15 mouse cellular contexts compared by ENCODE assay signal in the genomic region with DNA sequence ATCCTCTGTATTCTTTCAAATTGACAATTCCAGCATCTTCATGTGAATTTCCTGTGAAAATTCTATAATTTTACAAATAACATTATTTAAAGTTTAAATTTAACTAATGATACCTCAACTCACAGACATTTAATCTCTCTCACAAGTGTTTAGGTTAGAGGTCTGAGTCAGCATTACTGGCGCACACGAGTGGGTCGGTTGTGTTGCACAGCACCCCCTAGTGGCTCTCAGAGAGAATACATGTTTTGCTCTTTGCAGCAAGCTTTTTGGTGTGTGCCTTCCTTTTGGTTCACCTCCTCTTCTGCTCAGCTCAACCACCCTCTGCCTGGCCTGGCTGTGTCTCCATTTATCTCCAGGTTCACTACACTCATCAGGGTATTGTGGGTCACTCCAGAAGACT.
A peak's percentile ranks its signal among the peaks of the same experiment; 100 is the strongest.
DNase-seq lines count a peak whose midpoint lies in the region; ATAC-seq and TF ChIP-seq lines count a peak whose summit lies in the region.
"Had no signal": no experiment of that assay in that cellular context is flagged by ENCODE, and none has a peak within 500 bp of the region (broad histone marks: within the 10 kb centered on the region; RNA-seq: fewer than 3 reads in every experiment).

No protein-coding gene starts in this region.

- no peak overlapping the region for H3K27ac ChIP-seq in gastrocnemius, adult 2 months
- H3K27ac ChIP-seq in liver, adult 2 months (replicated peaks; ENCODE audit: insufficient read depth, low read depth, low read length): no peak overlapping the region
- H3K27ac ChIP-seq in liver, embryonic 12.5 days: no peak overlapping the region
- no peak overlapping the region for H3K27ac ChIP-seq in CH12.LX (ENCODE audit: insufficient read depth, low read depth)
- H3K27ac ChIP-seq: hindbrain, embryonic 10.5 days; limb, embryonic 10.5 days; midbrain, embryonic 15.5 days had no signal

- DNase-seq in gastrocnemius, adult 2 months: no peak
- no peak for DNase-seq in gastrocnemius, postnatal 10 days
- DNase-seq in liver, adult 2 months (ENCODE audit: extremely low read depth, low read depth, low spot score): peak; percentile 43
- DNase-seq in CH12.LX (ENCODE audit: extremely low read depth) (peak; percentile 36), ZHBTc4 (ENCODE audit: low read depth, low spot score) (peak; percentile 35)
- no peak for DNase-seq in adrenal gland, postnatal 25 days
- DNase-seq in embryo, embryonic 10 days (ENCODE audit: low spot score): no peak
- DNase-seq: cerebellum, adult 18-20 months; layer of hippocampus, adult 9-11 months; lung, postnatal 14 days; thymus, postnatal 25 days had no signal

- no peaks in the 10 kb centered on the region for H3K79me2 ChIP-seq in liver, adult 2 months (ENCODE audit: control insufficient read depth, insufficient read depth, low read length)
- no peaks in the 10 kb centered on the region for H3K79me2 ChIP-seq in CH12.LX (replicated peaks; ENCODE audit: control insufficient read depth, extremely low read depth, insufficient read depth, poor library complexity, severe bottlenecking)

- H3K9me3 ChIP-seq in liver, embryonic 12.5 days (replicated peaks): peaks cover 9% of the 10 kb centered on the region; the same call in 1 of the 2 replicates
- peaks cover 8% of the 10 kb centered on the region for H3K9me3 ChIP-seq in CH12.LX (replicated peaks; ENCODE audit: low read length)
- H3K9me3 ChIP-seq: limb, embryonic 10.5 days; midbrain, embryonic 15.5 days had no signal

- WGBS in liver, adult 2 months: 79% methylated on average over 3 of the region's 3 CpGs
- 66% methylated on average over 3 of the region's 3 CpGs for WGBS in liver, embryonic 12.5 days (ENCODE audit: insufficient replicate concordance)

- TF ChIP-seq EP300 in CH12.LX (IDR thresholded peaks at IDR 0.05; ENCODE audit: low read length): no peak

- in situ Hi-C loops in CH12.LX (cut with MboI; ENCODE audit: low pct_ligation_motif_present, low pct_unique_long_range_greater_than_20kb, low sequenced_read_pairs): no loop called here

- TF ChIP-seq CTCF in gastrocnemius, adult 2 months (IDR thresholded peaks at IDR 0.05): peak; percentile 59
- peak; percentile 68 for TF ChIP-seq CTCF in liver, adult 2 months (IDR thresholded peaks at IDR 0.05; ENCODE audit: low read depth, low read length)
- TF ChIP-seq CTCF in CH12.LX (conservative IDR thresholded peaks at IDR 0.05 in 1 of 2, IDR thresholded peaks at IDR 0.05 in 1 of 2; ENCODE audit: low read depth in 2 of 2, low read length in 2 of 2): peak; percentile 67 to 76

- H3K9ac ChIP-seq in liver, adult 2 months (ENCODE audit: low read depth, low read length): no peak overlapping the region
- no peak overlapping the region for H3K9ac ChIP-seq in liver, embryonic 12.5 days
- no peak overlapping the region for H3K9ac ChIP-seq in CH12.LX (ENCODE audit: insufficient read depth, low read depth)
- H3K9ac ChIP-seq: midbrain, embryonic 15.5 days had no signal

- H3K36me3 ChIP-seq in liver, adult 2 months (ENCODE audit: control insufficient read depth, insufficient read depth, low read length): no peaks in the 10 kb centered on the region
- no peaks in the 10 kb centered on the region for H3K36me3 ChIP-seq in liver, embryonic 12.5 days
- no peaks in the 10 kb centered on the region for H3K36me3 ChIP-seq in CH12.LX (replicated peaks in 1 of 2; ENCODE audit: control insufficient read depth in 1 of 2, insufficient read depth in 1 of 2, low read length in 1 of 2)
- H3K36me3 ChIP-seq: hindbrain, embryonic 10.5 days; limb, embryonic 10.5 days; midbrain, embryonic 15.5 days had no signal

- TF ChIP-seq POLR2A in liver, adult 2 months (IDR thresholded peaks at IDR 0.05; ENCODE audit: extremely low read depth, insufficient read depth, low read length): no peak
- no peak for TF ChIP-seq POLR2A in CH12.LX (IDR thresholded peaks at IDR 0.05; ENCODE audit: low read depth, low read length)

- no peak overlapping the region for H3K4me2 ChIP-seq in liver, embryonic 12.5 days
- no peak overlapping the region for H3K4me2 ChIP-seq in CH12.LX (ENCODE audit: insufficient read depth, low read depth, poor library complexity, severe bottlenecking)
- H3K4me2 ChIP-seq: midbrain, embryonic 15.5 days had no signal

- H3K4me3 ChIP-seq in gastrocnemius, adult 2 months: no peak overlapping the region
- no peak overlapping the region for H3K4me3 ChIP-seq in liver, adult 2 months (ENCODE audit: insufficient read depth, low read depth, low read length)
- no peak overlapping the region for H3K4me3 ChIP-seq in liver, embryonic 12.5 days
- no peak overlapping the region for H3K4me3 ChIP-seq in CH12.LX (replicated peaks in 1 of 3; ENCODE audit: low read depth in 2 of 3, low read length in 2 of 3, poor library complexity in 1 of 3)
- H3K4me3 ChIP-seq: hindbrain, embryonic 10.5 days; limb, embryonic 10.5 days; midbrain, embryonic 15.5 days had no signal

- TF ChIP-seq RAD21 in CH12.LX (IDR thresholded peaks at IDR 0.05; ENCODE audit: low read depth, low read length): peak; percentile 65

- no peaks in the 10 kb centered on the region for H3K4me1 ChIP-seq in liver, adult 2 months (ENCODE audit: control insufficient read depth, insufficient read depth, low read length)
- no peaks in the 10 kb centered on the region for H3K4me1 ChIP-seq in liver, embryonic 12.5 days
- H3K4me1 ChIP-seq in CH12.LX (ENCODE audit: control insufficient read depth in 1 of 2, insufficient read depth in 2 of 2): no peaks in the 10 kb centered on the region
- H3K4me1 ChIP-seq: hindbrain, embryonic 10.5 days; limb, embryonic 10.5 days; midbrain, embryonic 15.5 days had no signal

- intact Hi-C loops in gastrocnemius, adult 2 months (cut with DNase I): loop anchor here (10.0 kb wide), 1 partner anchor 110 kb away; no protein-coding TSS in a partner anchor

- ATAC-seq in liver, embryonic 12.5 days: no peak
- ATAC-seq: midbrain, embryonic 15.5 days had no signal

- dilution Hi-C loops in CH12.LX (cut with MboI; ENCODE audit: extremely low pct_ligation_motif_present, extremely low pct_unique_long_range_greater_than_20kb, low sequenced_read_pairs): no loop called here

- H3K27me3 ChIP-seq in liver, adult 2 months (ENCODE audit: control insufficient read depth, insufficient read depth, low read length): no peaks in the 10 kb centered on the region
- H3K27me3 ChIP-seq in liver, embryonic 12.5 days (replicated peaks): no peaks in the 10 kb centered on the region
- H3K27me3 ChIP-seq in CH12.LX (replicated peaks): no peaks in the 10 kb centered on the region
- H3K27me3 ChIP-seq: midbrain, embryonic 15.5 days had no signal

TF ChIP-seq in CH12.LX, 34 proteins besides CTCF, POLR2A, EP300 and RAD21:
- TF ChIP-seq MAZ (IDR thresholded peaks at IDR 0.05; ENCODE audit: low read depth, low read length) (no peak), ZNF384 (IDR thresholded peaks at IDR 0.05; ENCODE audit: low read depth, low read length) (no peak), ZKSCAN1 (IDR thresholded peaks at IDR 0.05; ENCODE audit: borderline replicate concordance, low read depth, low read length) (no peak), BHLHE40 (IDR thresholded peaks at IDR 0.05; ENCODE audit: low read depth, low read length) (no peak), ZMIZ1 (IDR thresholded peaks at IDR 0.05; ENCODE audit: low read depth, low read length) (no peak), CHD1 (IDR thresholded peaks at IDR 0.05; ENCODE audit: low read depth, low read length) (no peak), JUND (conservative IDR thresholded peaks at IDR 0.05; ENCODE audit: low read depth, low read length) (no peak), MYC (IDR thresholded peaks at IDR 0.05; ENCODE audit: low read depth, low read length) (peak; percentile 29; the same call in 1 of the 2 replicates), SMC3 (IDR thresholded peaks at IDR 0.05; ENCODE audit: low read depth, low read length) (peak; percentile 62), CHD2 (IDR thresholded peaks at IDR 0.05; ENCODE audit: low read length) (no peak), SIN3A (IDR thresholded peaks at IDR 0.05; ENCODE audit: low read length) (no peak), ZC3H11A (IDR thresholded peaks at IDR 0.05; ENCODE audit: low read depth, low read length) (no peak), MAFK (IDR thresholded peaks at IDR 0.05; ENCODE audit: insufficient replicate concordance, low read length) (peak; percentile 98), ETS1 (conservative IDR thresholded peaks at IDR 0.05; ENCODE audit: low read depth, low read length) (no peak), JUN (IDR thresholded peaks at IDR 0.05; ENCODE audit: insufficient read depth, low read depth, low read length) (no peak), POLR2AphosphoS2 (IDR thresholded peaks at IDR 0.05; ENCODE audit: low read depth, low read length) (no peak)

Comparison
In these comparisons a context has a peak if more than half of its experiments do, and no peak if none do; other contexts are left out.
1. DNase-seq: peak in liver, adult 2 months (single experiment), CH12.LX (single experiment) and ZHBTc4 (single experiment); none in gastrocnemius, adult 2 months (single experiment), gastrocnemius, postnatal 10 days (single experiment), adrenal gland, postnatal 25 days (single experiment) and embryo, embryonic 10 days (single experiment).
2. Peak in every context shown above with its lines, with median percentiles within 50 percentile points of each other: CTCF ChIP-seq.